ENCODE assay signal across 25 mouse cellular contexts in genomic region chr10:67021494-67021893, GRCm38 (mm10).
DNase-seq lines count a peak whose midpoint lies in the region; ATAC-seq and TF ChIP-seq lines count a peak whose summit lies in the region.
"Had no signal": no experiment of that assay in that cellular context is flagged by ENCODE, and none has a peak within 500 bp of the region (broad histone marks: within the 10 kb centered on the region; RNA-seq: fewer than 3 reads in every experiment).

No protein-coding gene starts in this region.

- no peaks in the 10 kb centered on the region for H3K9me3 ChIP-seq in liver, embryonic 12.5 days (replicated peaks)
- H3K9me3 ChIP-seq in midbrain, embryonic 11.5 days (ENCODE audit: control insufficient read depth, low read length) = no peaks in the 10 kb centered on the region
- H3K9me3 ChIP-seq in midbrain, embryonic 13.5 days = no peaks in the 10 kb centered on the region
- H3K9me3 ChIP-seq: forebrain, embryonic 10.5 days; forebrain, embryonic 13.5 days; heart, embryonic 10.5 days; heart, embryonic 13.5 days had no signal

- peak; percentile 37 for DNase-seq in adrenal gland, postnatal 14 days
- no peak for DNase-seq in adrenal gland, postnatal 36 days
- peak; percentile 97 for DNase-seq in liver, adult 2 months (ENCODE audit: extremely low read depth, low read depth, low spot score)
- DNase-seq in midbrain, embryonic 11.5 days (ENCODE audit: low spot score, missing footprints) = peak; percentile 49
- DNase-seq: adrenal gland, postnatal 25 days; cerebellum, adult 11 months; cerebellum, adult 8-10 months; cerebellum, postnatal 14 days; gastrocnemius, postnatal 10 days; gastrocnemius, postnatal 36 days; heart, adult 2 months; heart, postnatal 14 days; heart, postnatal 4 days had no signal

- no peak overlapping the region for H3K9ac ChIP-seq in liver, adult 2 months (ENCODE audit: low read depth, low read length)
- no peak overlapping the region for H3K9ac ChIP-seq in liver, embryonic 12.5 days
- H3K9ac ChIP-seq in midbrain, embryonic 11.5 days (ENCODE audit: low read length) = no peak overlapping the region
- no peak overlapping the region for H3K9ac ChIP-seq in midbrain, embryonic 13.5 days (replicated peaks)
- H3K9ac ChIP-seq: forebrain, embryonic 13.5 days; heart, embryonic 13.5 days; hindbrain, embryonic 14.5 days had no signal

- 0 out of 2 replicates have a peak, but pooled peaks cover 2% of the 10 kb centered on the region for H3K36me3 ChIP-seq in liver, adult 2 months (ENCODE audit: control insufficient read depth, insufficient read depth, low read length)
- peaks cover 9% of the 10 kb centered on the region; the same call in 1 of the 2 replicates for H3K36me3 ChIP-seq in liver, embryonic 12.5 days
- no peaks in the 10 kb centered on the region for H3K36me3 ChIP-seq in midbrain, embryonic 11.5 days (ENCODE audit: control insufficient read depth, insufficient read depth, low read length)
- H3K36me3 ChIP-seq in midbrain, embryonic 13.5 days = peaks cover 14% of the 10 kb centered on the region

- no peak overlapping the region for H3K4me3 ChIP-seq in liver, adult 2 months (ENCODE audit: insufficient read depth, low read depth, low read length)
- H3K4me3 ChIP-seq in liver, embryonic 12.5 days = no peak overlapping the region
- no peak overlapping the region for H3K4me3 ChIP-seq in midbrain, embryonic 11.5 days (ENCODE audit: low read depth, low read length)
- H3K4me3 ChIP-seq in midbrain, embryonic 13.5 days (replicated peaks) = no peak overlapping the region
- H3K4me3 ChIP-seq: forebrain, embryonic 10.5 days; forebrain, embryonic 13.5 days; heart, adult 2 months; heart, embryonic 10.5 days; heart, embryonic 13.5 days had no signal

- H3K4me2 ChIP-seq in liver, embryonic 12.5 days = no peak overlapping the region
- H3K4me2 ChIP-seq in midbrain, embryonic 11.5 days = no peak overlapping the region
- no peak overlapping the region for H3K4me2 ChIP-seq in midbrain, embryonic 13.5 days (replicated peaks)
- H3K4me2 ChIP-seq: forebrain, embryonic 13.5 days; heart, embryonic 13.5 days; hindbrain, embryonic 14.5 days had no signal

- no peak for TF ChIP-seq POLR2A in liver, adult 2 months (IDR thresholded peaks at IDR 0.05; ENCODE audit: extremely low read depth, insufficient read depth, low read length)

- peaks cover 11% of the 10 kb centered on the region for H3K4me1 ChIP-seq in liver, adult 2 months (ENCODE audit: control insufficient read depth, insufficient read depth, low read length)
- H3K4me1 ChIP-seq in liver, embryonic 12.5 days = peaks cover 15% of the 10 kb centered on the region
- peaks cover 6% of the 10 kb centered on the region; the same call in 1 of the 2 replicates for H3K4me1 ChIP-seq in midbrain, embryonic 11.5 days (ENCODE audit: control insufficient read depth, insufficient read depth, low read length)
- H3K4me1 ChIP-seq in midbrain, embryonic 13.5 days (replicated peaks) = peaks cover 24% of the 10 kb centered on the region

- H3K27ac ChIP-seq in liver, adult 2 months (replicated peaks; ENCODE audit: insufficient read depth, low read depth, low read length) = peak overlapping the region; percentile 72
- H3K27ac ChIP-seq in liver, embryonic 12.5 days = no peak overlapping the region
- no peak overlapping the region for H3K27ac ChIP-seq in midbrain, embryonic 11.5 days (ENCODE audit: low read depth, low read length)
- no peak overlapping the region for H3K27ac ChIP-seq in midbrain, embryonic 13.5 days
- H3K27ac ChIP-seq: forebrain, embryonic 10.5 days; forebrain, embryonic 13.5 days; heart, adult 2 months; heart, embryonic 10.5 days; heart, embryonic 13.5 days; hindbrain, embryonic 14.5 days; hindbrain, postnatal 0 days had no signal

- no peak for ATAC-seq in liver, embryonic 12.5 days
- no peak for ATAC-seq in midbrain, embryonic 11.5 days (ENCODE audit: low FRiP score)
- ATAC-seq in midbrain, embryonic 13.5 days = no peak
- ATAC-seq: CD4-positive, CD25-positive, alpha-beta regulatory T cell, adult 4 months; forebrain, embryonic 13.5 days; forebrain, embryonic 16.5 days; hindbrain, postnatal 0 days; inflammation-experienced regulatory T-cells, adult 6 months; intestine, embryonic 16.5 days had no signal

- WGBS in liver, adult 2 months = 35% methylated on average over 13 of the region's 13 CpGs
- 86% methylated on average over 13 of the region's 13 CpGs for WGBS in liver, embryonic 12.5 days (ENCODE audit: insufficient replicate concordance)
- 95% methylated on average over 13 of the region's 13 CpGs for WGBS in midbrain, embryonic 11.5 days
- 94% methylated on average over 13 of the region's 13 CpGs for WGBS in midbrain, embryonic 13.5 days

- TF ChIP-seq CTCF in liver, adult 2 months (IDR thresholded peaks at IDR 0.05; ENCODE audit: low read depth, low read length) = no peak

- H3K27me3 ChIP-seq in liver, adult 2 months (ENCODE audit: control insufficient read depth, insufficient read depth, low read length) = no peaks in the 10 kb centered on the region
- H3K27me3 ChIP-seq in liver, embryonic 12.5 days (replicated peaks) = no peaks in the 10 kb centered on the region
- no peaks in the 10 kb centered on the region for H3K27me3 ChIP-seq in midbrain, embryonic 11.5 days (ENCODE audit: control insufficient read depth, insufficient read depth, low read length)
- H3K27me3 ChIP-seq in midbrain, embryonic 13.5 days = no peaks in the 10 kb centered on the region
- H3K27me3 ChIP-seq: forebrain, embryonic 13.5 days; heart, embryonic 13.5 days had no signal

- H3K79me2 ChIP-seq in liver, adult 2 months (ENCODE audit: control insufficient read depth, insufficient read depth, low read length) = no peaks in the 10 kb centered on the region; the same call in 1 of the 2 replicates

Comparison
In these comparisons a context has a peak if more than half of its experiments do, and no peak if none do; other contexts are left out.
1. DNase-seq: peak in adrenal gland, postnatal 14 days (single experiment), liver, adult 2 months (single experiment) and midbrain, embryonic 11.5 days (single experiment); none in adrenal gland, postnatal 36 days (0 of 2).